Mouse (Mus musculus): Measurements from ENCODE around the gene Vrtn.

Vrtn gene

DNA sequence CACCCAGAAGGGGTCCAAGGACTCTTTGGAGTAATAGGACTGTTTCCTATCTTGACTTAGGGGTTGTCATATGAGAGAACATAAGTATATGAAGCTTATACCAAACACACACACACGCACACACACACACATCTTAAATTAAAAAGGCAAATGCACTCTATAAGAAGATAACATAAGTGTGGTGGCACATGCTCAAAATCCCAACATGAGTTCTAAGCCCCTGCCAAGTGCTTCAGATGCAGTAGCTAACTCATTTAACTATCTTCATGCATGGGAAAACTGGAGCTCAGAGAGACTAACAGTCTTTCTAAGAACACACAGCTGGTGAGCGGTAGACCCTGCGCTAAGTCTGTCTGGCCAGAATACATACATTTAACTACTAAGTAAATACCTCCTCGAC, 46.7 kb downstream of the Vrtn start:
- no peak for DNase-seq (ENCODE audit: low spot score)

DNA sequence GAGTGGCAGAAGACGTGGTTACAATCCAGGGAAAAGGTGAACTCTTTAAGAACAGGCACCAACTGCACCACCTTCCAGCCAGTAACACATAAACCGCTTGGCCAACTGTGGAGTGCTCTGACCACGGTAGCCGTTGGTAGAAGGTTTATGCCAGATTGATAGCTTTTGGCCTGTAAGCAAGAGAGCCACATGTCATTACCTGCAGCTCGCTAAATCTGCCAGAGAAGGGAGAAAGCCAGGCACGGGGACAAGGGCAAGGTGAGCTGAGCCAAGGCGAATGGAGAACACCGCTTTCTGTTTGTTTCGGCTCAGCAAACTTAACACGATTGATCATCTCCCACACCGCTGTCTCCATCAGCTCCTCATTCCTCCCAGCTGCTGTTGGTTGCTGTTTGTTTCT, 48.2 kb downstream of the Vrtn start:
- no peak for DNase-seq (ENCODE audit: low spot score)

- no peak for DNase-seq (ENCODE audit: low spot score)
Measured at GRCm38 (mm10) chr12:84691347-84691746, 50.5 kb downstream of the Vrtn start.

DNA sequence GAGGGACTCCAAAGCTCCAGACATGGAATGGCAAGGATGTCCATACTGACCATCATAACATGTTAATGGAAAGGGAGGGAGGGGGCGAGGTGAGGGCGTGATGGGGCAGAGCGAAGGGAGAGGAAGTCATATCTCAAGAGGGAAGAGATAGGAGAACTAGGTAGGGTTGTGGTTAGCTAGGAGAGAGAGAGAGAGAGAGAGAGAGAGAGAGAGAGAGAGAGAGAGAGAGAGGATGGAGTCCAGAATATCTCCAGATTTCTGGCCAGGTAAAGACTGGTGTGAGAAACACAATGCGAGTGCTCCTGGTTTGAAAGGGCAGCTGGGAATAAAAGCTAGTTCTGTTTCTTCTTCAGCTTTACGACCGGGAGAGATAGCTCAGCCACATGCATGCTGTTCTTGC, 51.3 kb downstream of the Vrtn start:
- no peak for DNase-seq (ENCODE audit: low spot score)

DNA sequence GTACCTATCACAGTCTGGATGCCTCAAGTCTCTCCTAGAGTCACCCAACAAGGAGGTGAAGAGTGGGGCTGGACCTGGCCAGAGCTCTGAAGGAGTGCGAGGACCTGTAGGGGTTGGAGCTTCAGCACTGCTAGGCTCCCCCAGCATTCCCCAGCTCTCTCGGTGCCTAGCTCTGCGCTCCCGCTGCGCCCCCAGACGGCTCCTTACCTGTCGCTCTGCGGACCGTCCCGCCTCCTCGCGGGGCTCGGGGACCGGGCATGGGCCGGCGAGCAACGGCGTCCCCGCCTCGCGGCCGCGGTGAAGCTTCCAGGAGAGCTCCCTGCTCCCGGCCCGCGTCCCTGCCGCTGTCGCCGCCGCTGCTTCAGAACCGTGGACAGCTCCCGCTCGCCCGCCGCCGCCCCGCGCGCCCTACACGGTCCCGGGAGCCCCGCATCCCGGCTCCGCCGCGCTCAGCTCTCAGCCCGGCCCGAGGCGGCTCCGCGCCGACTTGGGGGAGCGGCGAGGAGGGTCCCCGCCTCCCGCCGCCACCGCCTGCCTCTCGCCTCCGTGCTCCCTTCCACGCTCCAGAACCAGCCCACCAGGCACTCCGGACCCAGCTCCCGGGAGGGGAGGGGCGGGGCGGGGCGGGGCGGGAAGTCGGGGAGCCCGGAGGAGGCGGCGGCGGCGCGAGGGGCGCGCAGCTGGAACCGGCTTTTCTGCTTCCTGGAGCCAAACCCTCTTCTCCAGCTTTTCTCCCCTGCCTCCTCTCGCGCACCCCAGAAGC, 57.7 kb downstream of the Vrtn start, which contains the start of gene Syndig1l:
Gene Syndig1l, minus strand, starts transcription at position 513 of the 763 bp plus-strand sequence.
- DNase-seq (ENCODE audit: low spot score) = peak; percentile 89

Data from ovary, postnatal 14 days (tissue).